Mouse (Mus musculus) intestine, postnatal 0 days (tissue): ENCODE measurements around the gene Cntnap4. TPM values are rescaled to one million over a fixed set of nuclear protein-coding genes. Genes with fewer than 3 reads are reported as not detected.

Source experiments
- ATAC-seq: fragments of 200-750 bp; cut with Nextera tagmentation; 2 replicates; pipeline ENCODE4 v1.8.0; 2017; ENCODE audit warnings: mild to moderate bottlenecking, moderate TSS enrichment, moderate library complexity
- H3K27ac ChIP-seq: fragments of 300-500 bp; sonication (generic); 2 replicates; pipeline ENCODE4 v1.5.1; 2014; ENCODE audit warnings: mild to moderate bottlenecking, low read depth, low read length, moderate library complexity
- H3K27me3 ChIP-seq: fragments of 300-500 bp; sonication (generic); replicated peaks from 2 replicates; pipeline ENCODE4 v1.6.1; 2014; ENCODE audit warnings: low read length, mixed read lengths; ENCODE audit not compliant: control insufficient read depth, insufficient read depth
- H3K36me3 ChIP-seq: fragments of 300-500 bp; sonication (generic); 2 replicates; pipeline ENCODE4 v1.6.1; 2014; ENCODE audit warnings: mild to moderate bottlenecking, moderate library complexity; ENCODE audit not compliant: control insufficient read depth, insufficient read depth
- H3K4me1 ChIP-seq: fragments of 300-500 bp; sonication (generic); replicated peaks from 2 replicates; pipeline ENCODE4 v1.6.1; 2014; ENCODE audit warnings: antibody characterized with exemption, low read length, mixed read lengths; ENCODE audit not compliant: control insufficient read depth, insufficient read depth
- H3K4me2 ChIP-seq: fragments of 300-500 bp; sonication (generic); replicated peaks from 2 replicates; pipeline ENCODE4 v1.6.1; 2014; ENCODE audit warnings: low read depth, mild to moderate bottlenecking, moderate library complexity
- H3K4me3 ChIP-seq: fragments of 300-500 bp; sonication (generic); 2 replicates; pipeline ENCODE4 v1.5.1; 2014; ENCODE audit warnings: low read depth, low read length
- H3K9ac ChIP-seq: fragments of 300-500 bp; sonication (generic); 2 replicates; pipeline ENCODE4 v1.6.1; 2014; ENCODE audit warnings: mild to moderate bottlenecking, low read depth, low read length
- H3K9me3 ChIP-seq: fragments of 300-500 bp; sonication (generic); 2 replicates; pipeline ENCODE4 v1.6.1; 2016; ENCODE audit warnings: mixed run types; ENCODE audit not compliant: control insufficient read depth
- CTCF ChIP-seq: sonication (generic); IDR thresholded peaks from 2 replicates; pipeline ENCODE4 v1.5.1; 2016; ENCODE audit warnings: low read depth, mild to moderate bottlenecking, control low read depth, antibody characterized with exemption, moderate library complexity
- WGBS: fragments of 180-500 bp; shearing (Covaris S2); extraction: QIAGEN DNeasy Blood & Tissue Kit; methylation state at CpG from one replicate; pipeline ENCODE4 v1.1.7; 2014; 5-methylcytosine and 5-hydroxymethylcytosine counted together
- polyA plus RNA-seq: library from polyadenylated mRNA; unstranded; fragments of >200 nt; fragmentation: Nextera tagmentation; extraction: Ambion mirVana; gene quantifications from 2 replicates; pipeline ENCODE4 v1.2.1, GENCODE M21; 2015

Gene Cntnap4
- polyA plus RNA-seq, 1 experiment from 2014 or later = 0.18 TPM

- WGBS = 64% methylated on average over 5 of the region's 5 CpGs
- Histone ChIP-seq H3K4me3 (no peak overlapping the region), H3K9ac (no peak overlapping the region), H3K27me3 (no peaks in the 10 kb centered on the region), H3K4me2 (no peak overlapping the region), H3K9me3 (no peaks in the 10 kb centered on the region), H3K27ac (no peak overlapping the region), H3K4me1 (no peaks in the 10 kb centered on the region), H3K36me3 (no peaks in the 10 kb centered on the region)
- TF ChIP-seq CTCF = 0 out of 2 replicates have a peak, but pooled peaks have one; percentile 11
- no peak for ATAC-seq
Observed at GRCm38 (mm10) chr8:112909527-112909926, 339.7 kb downstream of the Cntnap4 start.

- no peak overlapping the region for H3K9ac ChIP-seq
- H3K36me3 ChIP-seq = no peaks in the 10 kb centered on the region
- H3K27me3 ChIP-seq = no peaks in the 10 kb centered on the region
- no peak overlapping the region for H3K27ac ChIP-seq
- H3K9me3 ChIP-seq = no peaks in the 10 kb centered on the region
- no peaks in the 10 kb centered on the region for H3K4me1 ChIP-seq
- no peak overlapping the region for H3K4me2 ChIP-seq
- no peak for TF ChIP-seq CTCF
- H3K4me3 ChIP-seq = no peak overlapping the region
- no peak for ATAC-seq
Observed at GRCm38 (mm10) chr8:112911422-112911821, 341.6 kb downstream of the Cntnap4 start.

GRCm38 (mm10) chr8:112922151-112922550 is 352.3 kb downstream of the Cntnap4 start:
- H3K36me3 ChIP-seq = no peaks in the 10 kb centered on the region
- H3K9ac ChIP-seq = no peak overlapping the region
- no peak overlapping the region for H3K27ac ChIP-seq
- no peaks in the 10 kb centered on the region for H3K9me3 ChIP-seq
- H3K4me2 ChIP-seq = no peak overlapping the region
- no peaks in the 10 kb centered on the region for H3K27me3 ChIP-seq
- no peak overlapping the region for H3K4me3 ChIP-seq
- TF ChIP-seq CTCF = no peak
- no peak for ATAC-seq
- no peaks in the 10 kb centered on the region for H3K4me1 ChIP-seq

GRCm38 (mm10) chr8:112922789-112923188 is 352.9 kb downstream of the Cntnap4 start:
- Histone ChIP-seq H3K36me3 (no peaks in the 10 kb centered on the region), H3K27ac (no peak overlapping the region), H3K4me1 (no peaks in the 10 kb centered on the region), H3K9ac (no peak overlapping the region), H3K9me3 (no peaks in the 10 kb centered on the region), H3K4me3 (no peak overlapping the region), H3K27me3 (no peaks in the 10 kb centered on the region), H3K4me2 (no peak overlapping the region)
- ATAC-seq = no peak
- 82% methylated on average over 5 of the region's 5 CpGs for WGBS
- TF ChIP-seq CTCF = no peak
